Mouse (Mus musculus) granulocyte monocyte progenitor cell, adult 5-6 weeks (primary cell): ENCODE measurements at regions not wholly inside any gene's neighbourhood (a gene's known extent, or its start where the extent isn't known, plus 50 kb on each side); places are given as distances from the start of the nearest gene placed in this dataset.
A peak's percentile ranks its signal among the peaks of the same experiment; 100 is the strongest.

Experiments
- ATAC-seq: replicated peaks from 2 replicates; pipeline ENCODE4 v1.8.0; 2016; ENCODE audit warnings: mild to moderate bottlenecking, moderate TSS enrichment, inconsistent platforms; ENCODE audit not compliant: poor library complexity, severe bottlenecking

GRCm38 (mm10) chr1:166804333-166804732 is 122.7 kb upstream of the Fmo9 start:
- ATAC-seq, result 0 out of 2 replicates have a peak, but pooled peaks have one; percentile 10

GRCm38 (mm10) chr1:166807163-166807945 is 125.7 kb upstream of the Fmo9 start:
- no peak for ATAC-seq

- 0 out of 2 replicates have a peak, but pooled peaks have one; percentile 7 for ATAC-seq
Measured at GRCm38 (mm10) chr1:166811341-166812071, 129.9 kb upstream of the Fmo9 start.

DNA sequence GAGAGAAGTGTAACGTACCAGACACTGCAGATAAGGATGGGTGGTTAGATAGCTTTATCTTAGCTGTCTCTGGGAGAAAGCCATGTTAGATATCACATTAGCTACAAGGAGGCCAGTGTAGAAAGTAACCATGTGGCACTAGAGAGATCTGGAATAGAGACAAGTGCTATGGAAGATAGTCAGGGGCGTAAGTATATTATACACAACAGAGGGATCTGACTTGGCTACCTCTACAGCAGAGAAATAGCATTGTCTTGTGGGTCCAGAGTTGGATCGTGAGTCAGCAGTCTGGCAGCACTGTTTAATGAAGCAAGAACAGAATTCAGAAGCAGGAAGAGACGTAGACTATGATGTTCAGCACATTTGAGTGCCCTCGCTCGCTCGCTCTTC is 130.4 kb upstream of the Fmo9 start:
- peak; percentile 66 for ATAC-seq

DNA sequence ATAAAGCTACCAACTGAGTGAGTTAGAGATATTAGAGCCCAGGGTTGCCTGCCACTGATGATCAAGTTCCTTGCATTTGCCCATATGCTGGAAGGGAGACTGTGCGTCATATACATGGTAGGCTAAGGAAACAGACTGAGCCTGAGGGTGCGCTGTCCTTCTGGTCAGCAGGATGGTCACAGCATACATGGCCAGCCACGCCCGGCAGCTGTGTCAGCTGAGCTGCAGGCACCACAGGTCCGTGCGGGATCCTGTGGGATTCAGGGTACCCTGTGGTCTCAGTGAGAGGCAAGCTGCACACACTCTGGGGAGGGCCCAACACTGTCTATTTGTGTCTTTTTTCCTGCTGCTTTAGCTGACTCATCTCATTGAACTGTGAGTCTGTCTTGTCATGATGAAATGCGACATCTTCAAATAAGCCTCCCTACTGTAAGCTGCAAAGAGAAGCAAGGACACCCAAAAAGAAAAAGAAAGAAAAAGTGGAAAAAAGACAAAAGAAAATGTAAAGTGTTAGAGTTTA is 131.3 kb upstream of the Fmo9 start:
- 0 out of 2 replicates have a peak, but pooled peaks have one; percentile 6 for ATAC-seq

GRCm38 (mm10) chr1:166817927-166818326 is 136.3 kb upstream of the Fmo9 start:
- peak; percentile 85 for ATAC-seq

DNA sequence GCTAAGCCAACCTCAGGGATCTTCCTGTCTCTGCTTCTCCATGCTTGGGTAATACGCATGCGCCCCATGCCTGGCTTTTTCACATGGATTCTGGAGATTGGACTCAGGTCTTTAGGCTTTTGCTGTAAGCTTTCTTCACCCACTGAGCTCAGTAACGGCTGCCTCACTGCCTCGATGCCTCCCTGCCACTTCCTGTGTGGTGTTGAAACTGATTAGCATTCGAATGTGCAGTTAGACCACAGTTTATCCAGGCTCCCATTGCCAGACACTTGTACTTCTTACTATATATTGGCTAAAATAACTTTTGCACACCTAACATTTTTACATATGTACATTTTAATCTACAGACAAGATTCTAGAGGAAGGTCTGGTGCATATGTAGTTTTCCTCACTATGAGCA is 137.0 kb upstream of the Fmo9 start:
- ATAC-seq, result peak; percentile 75

- peak; percentile 69 for ATAC-seq
Measured at GRCm38 (mm10) chr1:166819420-166819819, 137.8 kb upstream of the Fmo9 start.

DNA sequence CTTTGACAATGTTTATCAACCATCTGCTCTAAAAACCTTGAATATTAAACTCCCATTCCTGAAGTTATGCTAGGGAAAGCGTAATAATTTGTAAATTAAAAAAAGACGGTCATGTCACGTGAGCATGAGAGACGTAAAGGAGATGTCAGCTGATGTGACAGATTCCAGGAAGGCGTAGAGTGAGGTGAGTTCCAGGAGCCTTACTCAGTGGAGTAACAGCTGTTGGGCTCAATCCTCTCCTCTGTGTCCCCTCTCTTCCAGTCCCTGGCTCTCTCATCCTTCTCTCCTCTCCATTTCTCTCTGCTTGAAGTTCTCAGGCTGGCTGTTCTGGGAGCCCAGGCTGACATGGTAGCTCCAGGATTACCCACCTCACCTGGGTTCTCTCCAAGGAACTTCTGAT is 138.4 kb upstream of the Fmo9 start:
- no peak for ATAC-seq

DNA sequence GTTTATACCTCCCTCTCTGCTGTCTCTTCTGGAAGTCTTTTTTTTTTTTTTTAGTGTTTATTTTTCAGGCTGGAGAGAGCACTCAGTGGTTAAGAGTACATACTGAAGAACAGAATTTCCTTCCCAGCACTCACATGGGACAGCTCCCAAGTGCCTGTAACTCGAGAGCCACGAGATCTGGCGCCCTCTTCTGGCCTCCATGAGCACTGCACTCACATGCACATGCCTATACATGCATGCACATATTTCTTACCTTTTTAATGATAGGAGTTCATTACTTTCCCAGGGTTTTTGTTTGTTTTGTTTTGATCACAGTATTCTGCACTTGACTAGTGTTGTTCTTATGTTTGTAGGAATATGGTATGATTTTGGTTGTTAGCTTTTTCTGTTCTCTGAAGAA is 139.5 kb upstream of the Fmo9 start:
- ATAC-seq, result no peak

DNA sequence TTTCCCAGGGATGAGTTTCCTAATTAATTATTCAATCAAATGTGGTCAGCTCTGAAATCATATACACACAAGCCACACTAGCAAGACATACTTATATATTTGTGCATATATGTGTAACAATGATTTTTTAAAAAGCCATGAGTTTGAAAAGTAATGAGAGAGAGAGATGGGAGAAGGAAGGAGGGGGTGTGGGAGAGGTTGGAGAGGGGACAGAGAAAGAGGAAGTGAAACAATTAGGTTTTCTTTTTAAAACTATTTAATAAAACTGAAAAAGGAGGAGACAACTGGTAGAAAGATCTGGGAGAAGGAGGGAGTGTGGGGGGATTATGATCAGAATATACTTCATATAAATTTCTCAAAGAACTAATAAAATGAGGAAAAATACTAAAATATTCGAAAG is 155.7 kb upstream of the Fmo9 start:
- ATAC-seq, result peak; percentile 83

DNA sequence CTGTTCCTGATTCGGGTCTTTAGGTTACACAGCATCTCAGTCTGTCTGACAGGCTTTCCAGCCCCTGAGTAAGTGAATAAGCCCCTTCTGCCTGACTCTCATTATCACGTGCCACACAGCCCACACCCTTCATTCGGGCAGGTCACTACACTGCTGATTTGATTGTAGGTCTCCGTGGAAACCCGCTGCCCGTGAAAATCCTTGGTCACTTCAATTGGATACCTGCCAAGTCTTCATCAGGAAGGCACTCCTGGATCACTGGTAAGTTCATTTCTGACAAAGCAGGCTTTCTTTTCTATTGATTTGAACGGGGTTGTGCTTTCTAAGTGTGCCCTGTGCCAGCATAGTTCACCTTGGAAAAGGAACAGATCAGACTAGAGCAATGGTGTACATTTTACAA is 158.2 kb upstream of the Fmo9 start:
- no peak for ATAC-seq

GRCm38 (mm10) chr1:166843397-166843877 is 157.8 kb upstream of the Fam78b start:
- peak; percentile 84 for ATAC-seq

DNA sequence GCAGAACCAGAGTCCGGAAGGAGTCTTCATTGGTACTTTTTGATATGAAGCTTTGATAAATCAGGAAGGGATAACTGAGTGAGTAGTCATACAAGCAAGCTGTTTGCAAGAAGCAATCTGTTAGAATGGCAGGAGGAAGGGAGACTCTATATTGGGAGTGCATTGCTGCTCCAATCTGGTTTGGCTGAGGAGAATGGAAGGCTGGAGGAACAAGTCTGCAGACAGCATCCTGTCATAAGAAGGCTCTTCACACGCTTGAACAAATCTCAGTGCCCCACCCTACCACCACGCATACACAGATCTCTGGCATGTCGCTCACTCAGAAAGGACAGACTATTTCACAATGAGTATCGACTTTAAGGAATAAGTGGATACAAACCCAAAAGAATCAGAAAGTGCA is 154.7 kb upstream of the Fam78b start:
- ATAC-seq, result no peak

- no peak for ATAC-seq
Measured at GRCm38 (mm10) chr1:166847233-166847632, 154.0 kb upstream of the Fam78b start.

- ATAC-seq, result no peak
Measured at GRCm38 (mm10) chr1:166848015-166848535, 153.1 kb upstream of the Fam78b start.

DNA sequence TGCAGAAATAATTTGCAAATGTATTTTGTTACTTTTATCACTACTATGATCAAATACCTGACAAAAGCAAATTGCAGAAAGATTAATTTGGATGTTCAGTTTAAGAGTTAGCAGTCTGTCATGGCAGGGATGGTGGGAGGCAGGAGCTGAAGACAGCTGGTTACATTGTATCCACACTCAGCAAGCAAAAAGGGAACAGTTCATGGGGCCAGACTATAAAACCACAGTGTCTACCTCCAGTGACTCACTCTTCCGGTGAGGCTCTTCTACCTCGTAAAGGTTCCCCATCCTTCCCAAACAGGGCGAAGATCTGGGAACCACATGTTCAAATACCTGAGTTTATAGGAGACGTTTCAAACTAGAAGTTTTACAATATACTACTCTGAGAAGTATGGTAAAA is 145.2 kb upstream of the Fam78b start:
- ATAC-seq, result peak; percentile 77

GRCm38 (mm10) chr1:166866256-166866655 is 135.0 kb upstream of the Fam78b start:
- no peak for ATAC-seq

DNA sequence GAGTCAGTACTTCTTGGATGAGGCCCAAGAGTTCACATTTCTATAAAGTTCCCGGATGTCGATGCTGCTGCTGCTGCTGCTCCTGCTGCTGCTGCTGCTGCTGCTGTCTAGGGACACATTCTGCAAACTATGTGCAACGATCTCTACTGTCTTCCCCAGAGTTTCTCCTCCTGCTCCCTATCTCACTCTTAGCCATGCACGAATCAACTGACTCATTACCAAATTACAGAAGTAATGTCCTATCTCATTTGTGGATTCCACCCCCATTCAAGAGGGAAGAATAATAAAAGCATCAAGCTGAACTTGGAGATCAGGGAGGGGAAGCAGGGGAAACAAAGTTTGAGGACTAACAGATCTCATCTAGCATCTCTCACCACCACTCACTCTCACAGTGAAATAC is 130.0 kb upstream of the Fam78b start:
- ATAC-seq, result no peak

DNA sequence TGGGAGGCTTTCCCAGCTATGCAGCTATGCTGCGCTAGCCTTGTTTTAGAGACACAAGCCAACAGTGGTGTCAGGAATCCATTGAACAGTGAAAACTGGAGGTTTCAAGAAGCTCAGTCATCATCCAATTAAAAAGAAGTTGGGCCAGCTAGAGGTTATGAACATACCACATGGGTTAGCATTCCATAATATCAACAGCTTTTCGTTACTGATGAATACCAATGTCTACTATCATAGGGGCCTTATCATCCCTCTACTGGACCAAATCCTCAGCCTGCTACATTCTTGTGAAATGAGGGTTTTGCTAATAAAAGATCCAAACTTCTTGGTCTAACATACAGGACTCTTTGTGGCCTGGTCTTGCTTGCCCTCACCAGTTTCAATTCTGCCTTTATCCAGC is 124.8 kb upstream of the Fam78b start:
- no peak for ATAC-seq

DNA sequence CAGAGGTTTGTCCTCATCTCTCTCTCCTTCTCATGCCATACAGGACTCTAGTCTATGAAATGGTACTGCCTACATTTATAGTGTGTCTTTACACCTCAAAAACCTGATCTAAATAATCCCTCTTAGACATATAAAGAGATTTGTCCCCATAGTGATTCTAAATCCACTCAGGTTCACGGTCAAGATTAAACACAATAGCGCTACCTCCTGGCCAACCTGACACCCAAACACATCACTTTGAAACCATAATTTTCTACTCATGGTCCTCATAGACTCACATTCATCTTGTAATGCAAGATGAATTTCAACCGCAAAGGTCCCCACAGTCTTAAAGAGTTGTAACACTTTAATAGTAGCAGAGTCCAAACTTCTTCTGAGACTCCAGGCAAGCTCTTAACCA is 118.0 kb upstream of the Fam78b start:
- ATAC-seq, result no peak
